Mouse (Mus musculus): ENCODE measurements around the gene Spint2. TPM values are rescaled to one million over a fixed set of nuclear protein-coding genes. Genes with fewer than 3 reads are reported as not detected.
A peak's percentile ranks its signal among the peaks of the same experiment; 100 is the strongest.

Spint2 gene
- total RNA-seq, 1 experiment, result 202 TPM

DNA sequence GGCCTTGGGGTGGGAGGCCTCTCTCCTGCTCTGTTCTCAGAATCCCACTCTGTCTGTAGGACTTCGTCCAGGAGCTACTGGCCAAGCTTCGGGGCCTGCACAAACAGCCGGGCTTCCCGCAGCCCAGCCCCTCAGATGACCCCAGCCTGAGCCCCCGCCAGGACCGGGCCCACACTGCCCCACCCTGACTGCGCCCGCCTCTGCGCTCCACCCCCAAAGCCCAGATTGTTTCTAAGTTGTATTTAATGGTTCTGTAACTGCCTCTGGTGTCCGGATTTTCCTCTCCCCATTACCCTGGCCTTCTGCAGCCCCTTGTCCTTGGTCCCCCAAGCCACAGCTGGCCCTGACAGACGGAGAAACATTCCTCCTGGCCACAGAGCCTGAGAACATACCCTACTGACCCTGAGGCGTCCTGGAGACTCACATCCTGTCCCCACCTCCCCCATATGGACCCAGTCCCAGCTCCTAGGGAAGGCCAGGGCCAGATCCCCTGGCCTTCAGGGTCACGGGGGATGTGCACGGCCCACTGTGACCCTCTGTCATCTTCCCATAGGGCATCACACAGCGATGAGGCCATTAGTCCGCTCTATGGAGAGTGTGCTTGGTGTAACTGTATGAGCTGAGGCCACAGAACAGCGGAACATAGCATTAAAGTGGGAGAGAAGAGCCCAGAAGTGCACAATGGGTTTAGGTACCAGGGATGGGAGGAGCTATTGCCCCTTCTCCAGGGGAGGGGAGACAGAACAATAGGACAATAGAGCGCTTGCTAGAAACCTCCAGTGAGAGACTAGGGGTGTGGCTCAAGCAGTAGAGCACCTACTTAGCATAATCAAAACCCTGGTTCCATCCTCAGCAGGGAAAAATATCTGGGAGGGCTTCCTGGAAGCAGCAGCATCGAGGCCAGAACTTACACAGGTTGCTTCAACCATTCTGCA lies 11.7 kb upstream of the Spint2 start:
- Histone ChIP-seq H3K27ac (ENCODE audit: insufficient read depth, low read depth, low read length, poor library complexity, severe bottlenecking) (peak overlapping the region; percentile 79; the same call in 1 of the 2 replicates), H3K9ac (ENCODE audit: insufficient read depth, low read depth, low read length, poor library complexity, severe bottlenecking) (peak overlapping the region; percentile 24; the same call in 1 of the 2 replicates), H3K36me3 (ENCODE audit: control insufficient read depth, insufficient read depth, low read length, poor library complexity, severe bottlenecking) (peaks cover 2% of the 10 kb centered on the region; the same call in 1 of the 2 replicates), H3K9me3 (ENCODE audit: control insufficient read depth, insufficient read depth, low read depth, low read length) (no peaks in the 10 kb centered on the region), H3K4me3 (ENCODE audit: insufficient read depth in 1 of 2, low read depth in 1 of 2, low read length in 2 of 2, poor library complexity in 1 of 2, severe bottlenecking in 1 of 2) (0 out of 4 replicates have a peak overlapping the region, but pooled peaks of 1 of the 2 experiments have one; percentile 8), H3K4me1 (ENCODE audit: control insufficient read depth in 2 of 2, insufficient read depth in 2 of 2, low read length in 2 of 2, poor library complexity in 1 of 2) (peaks cover 9 to 40% of the 10 kb centered on the region in 2 experiments; a peak in 3 of 4 replicates)
- TF ChIP-seq HCFC1 (IDR thresholded peaks at IDR 0.05; ENCODE audit: borderline replicate concordance, insufficient read depth, low read length) (no peak), ZNF384 (IDR thresholded peaks at IDR 0.05; ENCODE audit: low read depth, low read length) (no peak), MAFK (IDR thresholded peaks at IDR 0.05; ENCODE audit: insufficient read depth, low read depth, low read length) (no peak), CHD2 (IDR thresholded peaks at IDR 0.05; ENCODE audit: low read depth, low read length) (no peak), ZC3H11A (IDR thresholded peaks at IDR 0.05; ENCODE audit: borderline replicate concordance, low read depth, low read length) (no peak)
- in situ Hi-C loops (cut with MboI; ENCODE audit: low sequenced_read_pairs in 2 of 2, unreplicated experiment in 2 of 2), result no loop called here
- DNase-seq (ENCODE audit: low read depth, low spot score), result no peak

DNA sequence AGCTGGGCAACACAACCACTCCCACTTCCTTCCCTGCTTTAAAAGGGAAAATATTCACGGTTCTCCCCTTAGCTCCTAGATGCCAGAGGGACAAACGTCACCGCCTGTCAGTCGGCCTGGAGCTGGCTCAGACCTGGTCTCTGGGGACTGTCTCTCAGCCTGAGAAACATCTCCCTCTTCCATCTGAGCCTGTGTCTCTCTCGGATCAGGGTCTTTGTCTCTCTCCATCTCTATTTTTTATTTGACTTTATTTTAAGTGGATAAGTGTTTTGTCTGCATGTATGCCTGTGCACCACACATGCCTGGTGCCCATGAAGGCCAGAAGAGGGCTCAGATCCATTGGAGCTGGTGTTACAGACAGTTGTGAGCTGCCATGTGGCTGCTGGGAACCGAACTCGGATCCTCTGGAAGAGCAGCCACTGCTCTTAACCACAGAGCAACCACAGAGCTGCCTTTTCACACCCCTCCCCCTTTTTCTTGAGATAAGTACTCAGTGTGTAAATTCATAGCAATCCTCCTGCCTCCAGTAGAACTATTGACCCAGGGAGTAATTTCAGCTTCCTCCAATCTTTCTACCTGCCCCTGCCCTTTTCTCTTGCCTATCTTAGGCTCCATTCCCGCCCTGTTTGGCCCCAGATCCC lies 10.9 kb upstream of the Spint2 start:
- H3K4me1 ChIP-seq (ENCODE audit: control insufficient read depth in 2 of 2, insufficient read depth in 2 of 2, low read length in 2 of 2, poor library complexity in 1 of 2), result peaks cover 9 to 40% of the 10 kb centered on the region in 2 experiments; a peak in 3 of 4 replicates

DNA sequence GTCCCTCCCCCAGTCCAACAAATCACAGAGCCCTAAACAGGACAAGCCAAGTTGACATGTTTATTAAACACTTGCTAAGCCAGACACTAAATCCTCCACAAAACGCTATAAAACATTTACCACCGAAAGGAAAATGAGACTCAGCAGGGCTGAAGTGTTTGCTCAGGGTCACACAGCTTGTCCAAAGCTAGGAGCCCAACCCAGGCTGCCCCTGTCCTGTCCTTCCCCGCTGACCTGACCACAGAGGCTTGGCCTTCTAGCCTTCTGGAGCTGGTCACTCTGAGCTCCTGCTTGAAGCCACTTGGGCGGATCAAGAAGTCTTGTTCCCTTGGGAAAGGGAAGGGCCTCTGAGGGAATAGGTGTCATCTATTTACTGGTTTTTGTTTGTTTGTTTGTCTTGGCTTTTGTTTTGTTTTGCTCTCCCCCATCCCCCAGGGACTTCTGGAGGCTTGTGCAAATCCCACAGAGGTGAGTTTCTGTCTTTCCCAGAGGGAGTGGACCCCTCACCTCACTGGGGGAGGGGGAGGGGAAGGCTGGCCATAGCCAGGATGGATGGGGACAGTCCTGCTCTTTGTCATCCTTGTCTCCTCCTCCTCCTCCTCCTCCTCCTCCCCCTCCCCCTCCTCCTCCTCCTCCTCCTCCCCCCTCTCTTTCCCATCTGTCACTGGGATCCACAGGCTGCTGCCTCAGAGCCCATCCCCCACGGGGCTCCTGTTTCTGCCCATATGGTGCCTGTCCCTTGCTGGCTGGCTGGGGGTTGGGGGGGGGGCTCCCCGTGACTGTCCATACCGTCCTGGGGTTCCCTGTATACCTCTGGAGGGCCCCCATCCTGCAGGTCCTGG lies 10.1 kb upstream of the Spint2 start:
- no peak for DNase-seq (ENCODE audit: low read depth, low spot score)
- Histone ChIP-seq H3K36me3 (ENCODE audit: control insufficient read depth, insufficient read depth, low read length, poor library complexity, severe bottlenecking) (peaks cover 2% of the 10 kb centered on the region; the same call in 1 of the 2 replicates), H3K9ac (ENCODE audit: insufficient read depth, low read depth, low read length, poor library complexity, severe bottlenecking) (no peak overlapping the region; the same call in 1 of the 2 replicates), H3K4me3 (ENCODE audit: insufficient read depth in 1 of 2, low read depth in 1 of 2, low read length in 2 of 2, poor library complexity in 1 of 2, severe bottlenecking in 1 of 2) (no peak overlapping the region), H3K9me3 (ENCODE audit: control insufficient read depth, insufficient read depth, low read depth, low read length) (no peaks in the 10 kb centered on the region), H3K27ac (ENCODE audit: insufficient read depth, low read depth, low read length, poor library complexity, severe bottlenecking) (no peak overlapping the region; the same call in 1 of the 2 replicates), H3K4me1 (ENCODE audit: control insufficient read depth in 2 of 2, insufficient read depth in 2 of 2, low read length in 2 of 2, poor library complexity in 1 of 2) (peaks cover 9 to 40% of the 10 kb centered on the region in 2 experiments; a peak in 3 of 4 replicates)
- TF ChIP-seq MAFK (IDR thresholded peaks at IDR 0.05; ENCODE audit: insufficient read depth, low read depth, low read length), result no peak
- no peak for TF ChIP-seq ZNF384 (IDR thresholded peaks at IDR 0.05; ENCODE audit: low read depth, low read length)
- no peak for TF ChIP-seq HCFC1 (IDR thresholded peaks at IDR 0.05; ENCODE audit: borderline replicate concordance, insufficient read depth, low read length)
- TF ChIP-seq CHD2 (IDR thresholded peaks at IDR 0.05; ENCODE audit: low read depth, low read length), result no peak
- TF ChIP-seq ZC3H11A (IDR thresholded peaks at IDR 0.05; ENCODE audit: borderline replicate concordance, low read depth, low read length), result no peak
- in situ Hi-C loops (cut with MboI; ENCODE audit: low sequenced_read_pairs in 2 of 2, unreplicated experiment in 2 of 2), result no loop called here

More for the DNA sequence above, 10.9 kb upstream of the Spint2 start:
- in situ Hi-C loops (cut with MboI; ENCODE audit: low sequenced_read_pairs in 2 of 2, unreplicated experiment in 2 of 2), result no loop called here
- Histone ChIP-seq H3K27ac (ENCODE audit: insufficient read depth, low read depth, low read length, poor library complexity, severe bottlenecking) (peak overlapping the region; percentile 79; the same call in 1 of the 2 replicates), H3K36me3 (ENCODE audit: control insufficient read depth, insufficient read depth, low read length, poor library complexity, severe bottlenecking) (peaks cover 2% of the 10 kb centered on the region; the same call in 1 of the 2 replicates), H3K9ac (ENCODE audit: insufficient read depth, low read depth, low read length, poor library complexity, severe bottlenecking) (peak overlapping the region; percentile 31; the same call in 1 of the 2 replicates), H3K4me3 (ENCODE audit: insufficient read depth in 1 of 2, low read depth in 1 of 2, low read length in 2 of 2, poor library complexity in 1 of 2, severe bottlenecking in 1 of 2) (0 out of 4 replicates have a peak overlapping the region, but pooled peaks of 1 of the 2 experiments have one; percentile 8), H3K9me3 (ENCODE audit: control insufficient read depth, insufficient read depth, low read depth, low read length) (no peaks in the 10 kb centered on the region)
- TF ChIP-seq ZC3H11A (IDR thresholded peaks at IDR 0.05; ENCODE audit: borderline replicate concordance, low read depth, low read length), result no peak
- TF ChIP-seq HCFC1 (IDR thresholded peaks at IDR 0.05; ENCODE audit: borderline replicate concordance, insufficient read depth, low read length), result no peak
- no peak for TF ChIP-seq CHD2 (IDR thresholded peaks at IDR 0.05; ENCODE audit: low read depth, low read length)
- TF ChIP-seq MAFK (IDR thresholded peaks at IDR 0.05; ENCODE audit: insufficient read depth, low read depth, low read length), result no peak
- no peak for TF ChIP-seq ZNF384 (IDR thresholded peaks at IDR 0.05; ENCODE audit: low read depth, low read length)
- no peak for DNase-seq (ENCODE audit: low read depth, low spot score)

Measured in ES-E14 (cell line).